Mouse (Mus musculus): Measurements from ENCODE around the gene Myh7.
"Not testable (repeated sequence)": the region's sequence is repeated elsewhere in the genome, so short reads cannot be mapped to it uniquely, and the experiment has no call there.

Myh7 gene

GRCm38 (mm10) chr14:55003878-55004855 lies 9.7 kb upstream of the Myh7 start:
- no peak for DNase-seq

DNA sequence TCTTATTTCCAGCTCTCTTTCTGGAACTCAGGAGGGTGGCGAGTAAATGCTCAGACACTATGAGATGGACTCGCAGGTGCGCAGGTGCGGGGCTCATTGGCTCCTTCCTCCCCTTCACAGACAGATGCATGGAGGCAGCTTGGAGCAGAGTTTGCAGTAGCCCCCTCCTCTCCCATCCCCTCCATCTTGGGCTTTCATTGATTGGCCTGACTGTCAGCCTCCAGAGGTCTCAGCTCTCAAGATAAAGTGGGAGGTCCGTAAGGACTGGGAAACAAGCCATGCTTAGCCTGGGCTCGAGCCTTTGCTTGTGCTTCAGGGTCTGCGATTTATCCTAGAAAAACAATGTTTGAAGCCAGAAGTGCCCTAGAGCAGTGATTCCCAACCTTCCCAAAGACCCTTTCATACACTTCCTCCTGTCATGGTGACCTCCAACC lies 8.3 kb upstream of the Myh7 start:
- DNase-seq = no peak

DNA sequence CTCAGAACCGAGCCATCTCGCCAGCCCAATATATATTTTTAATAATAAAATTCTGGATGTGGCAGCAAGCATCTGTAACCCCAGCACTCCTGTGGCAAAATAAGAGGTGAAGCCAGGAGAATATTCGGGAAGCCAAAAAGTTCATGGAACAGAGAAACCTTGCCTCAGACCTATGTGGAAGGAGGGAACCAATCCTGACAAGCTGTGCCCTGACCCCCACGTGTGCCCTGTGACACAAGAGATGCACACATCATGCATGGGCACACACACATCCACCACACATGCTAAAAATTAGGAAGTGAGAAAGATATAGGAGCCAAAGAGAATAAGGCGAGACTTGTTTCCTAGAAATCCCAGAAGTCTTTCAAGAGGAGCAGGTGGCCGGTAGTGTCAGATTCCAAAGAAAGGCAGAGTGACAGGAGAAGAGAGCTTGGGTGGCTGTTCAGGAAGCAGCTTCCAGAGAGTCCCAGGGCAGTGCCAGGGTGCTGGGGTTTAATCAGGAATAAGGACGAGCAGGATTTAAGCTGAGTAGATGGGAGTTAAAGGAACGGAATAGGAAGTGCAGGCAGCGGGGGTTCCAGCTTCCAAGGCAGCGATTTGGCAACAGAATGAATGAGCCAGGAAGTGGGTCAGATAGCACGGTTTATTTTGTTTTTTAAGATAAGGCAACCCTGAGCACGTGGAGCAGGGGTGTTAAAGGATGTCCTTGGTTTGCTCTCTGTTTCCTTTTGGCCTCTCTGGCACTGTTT lies 7.7 kb upstream of the Myh7 start:
- DNase-seq = no peak

DNA sequence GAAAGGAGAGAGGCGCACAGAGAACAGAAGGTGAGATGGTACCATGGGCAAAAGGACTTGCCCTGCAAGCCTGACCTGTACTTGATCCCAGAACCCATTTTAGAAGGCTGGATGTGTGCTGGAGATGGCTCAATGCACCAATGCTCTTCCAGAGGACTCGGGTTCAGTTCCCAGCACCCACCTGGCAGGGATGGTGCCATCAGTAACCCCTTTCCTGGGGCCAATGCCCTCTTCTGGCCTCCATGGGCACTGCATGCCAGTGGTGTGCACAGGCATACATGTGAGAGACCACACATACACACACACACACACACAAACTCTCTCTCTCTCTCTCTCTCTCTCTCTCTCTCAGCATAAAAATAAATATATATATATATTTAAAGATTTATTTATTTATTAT lies 7.0 kb upstream of the Myh7 start:
- DNase-seq = no peak

GRCm38 (mm10) chr14:55000814-55001213 lies 6.4 kb upstream of the Myh7 start:
- DNase-seq = no peak

GRCm38 (mm10) chr14:54999868-55000267 lies 5.4 kb upstream of the Myh7 start:
- not testable (repeated sequence) for DNase-seq

DNA sequence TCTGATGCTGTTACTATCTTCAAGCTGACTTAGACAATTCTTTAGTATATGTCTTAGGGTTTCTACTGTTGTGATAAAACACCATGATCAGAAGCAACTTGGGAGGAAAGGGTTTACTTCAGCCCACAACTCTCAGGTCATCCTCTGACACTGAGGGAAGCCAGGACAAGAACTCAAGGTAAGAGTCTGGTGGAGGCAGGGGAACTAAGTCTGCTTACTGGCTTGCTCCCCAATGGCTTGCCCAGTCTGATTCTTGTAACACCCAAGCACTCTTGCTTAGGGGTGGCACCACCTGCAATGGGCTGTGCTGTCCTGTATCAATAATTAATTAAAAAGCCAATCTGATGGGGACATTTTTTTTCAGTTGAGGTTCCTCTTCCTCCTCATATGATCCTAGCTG lies 4.3 kb upstream of the Myh7 start:
- DNase-seq = no peak

- no peak for DNase-seq
These were observed 2.9 kb upstream of the Myh7 start for GRCm38 (mm10) chr14:54997297-54997696.

DNA sequence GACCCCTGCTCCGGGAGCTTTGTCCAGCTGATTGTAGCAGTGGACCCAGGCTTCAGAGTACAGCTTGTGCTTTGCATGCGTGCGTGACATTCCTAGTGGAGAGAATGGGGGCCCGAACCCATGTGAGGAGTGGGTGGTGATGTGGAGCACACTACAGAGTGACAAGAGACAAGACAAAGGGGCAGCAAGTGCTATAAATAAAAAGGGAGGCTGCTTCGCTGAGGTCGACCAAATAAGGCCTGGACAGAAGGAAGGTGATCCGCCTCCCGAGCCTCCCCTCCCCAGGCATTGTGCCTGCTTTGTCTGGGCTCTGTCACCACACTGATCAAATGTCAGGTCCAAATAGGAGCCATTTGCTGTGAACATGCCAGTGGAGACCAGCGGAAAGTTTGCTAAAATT lies 2.4 kb upstream of the Myh7 start:
- no peak for DNase-seq

- no peak for DNase-seq
These were observed 1.2 kb upstream of the Myh7 start for GRCm38 (mm10) chr14:54995457-54996138.

GRCm38 (mm10) chr14:54994869-54995186 lies 402 bp upstream of the Myh7 start:
- no peak for DNase-seq

GRCm38 (mm10) chr14:54993636-54994035 lies 790 bp downstream of the Myh7 start:
- DNase-seq = no peak

DNA sequence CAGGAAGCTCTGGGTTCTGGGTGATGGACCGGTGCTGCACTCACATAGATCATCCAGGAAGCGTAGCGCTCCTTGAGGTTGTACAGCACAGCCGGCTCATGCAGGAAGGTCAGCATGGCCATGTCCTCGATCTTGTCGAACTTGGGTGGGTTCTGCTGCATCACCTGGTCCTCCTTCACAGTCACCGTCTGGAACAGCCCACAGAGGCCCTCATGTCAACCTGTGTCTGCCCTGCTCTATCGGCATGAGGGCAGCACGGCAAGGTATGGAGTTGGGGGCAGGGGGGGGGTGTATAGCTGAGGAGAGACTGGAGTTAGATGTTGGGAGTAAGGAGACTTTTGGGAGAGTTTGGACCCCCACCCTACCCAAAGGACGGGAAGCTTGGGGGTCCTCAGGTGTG lies 2.2 kb downstream of the Myh7 start:
- DNase-seq = no peak

DNA sequence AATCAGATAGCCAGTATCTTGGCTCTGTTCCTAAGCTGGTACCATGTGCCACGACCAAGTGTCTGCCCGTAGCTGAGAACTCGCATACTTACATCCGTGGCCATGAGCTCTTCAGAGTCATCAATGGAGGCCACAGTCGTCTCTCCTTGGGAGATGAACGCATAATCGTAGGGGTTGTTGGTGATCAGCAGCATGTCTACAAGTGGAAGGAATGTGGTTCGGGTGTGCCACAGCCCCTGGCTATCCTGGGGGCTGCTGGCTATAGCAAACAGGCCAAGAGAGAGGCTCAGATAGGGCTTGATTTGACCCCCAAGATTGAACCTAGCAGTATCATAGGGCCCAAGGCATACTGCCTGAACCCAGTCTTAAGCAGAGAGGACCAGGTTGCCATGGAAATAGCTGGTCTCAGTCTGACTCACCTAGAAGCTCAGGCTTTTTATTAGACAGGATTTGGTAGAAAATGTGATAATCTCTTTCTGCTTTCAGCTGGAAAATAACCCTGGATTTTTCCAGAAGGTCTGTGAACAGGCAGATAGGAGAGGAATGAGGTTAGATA lies 4.5 kb downstream of the Myh7 start:
- DNase-seq = no peak

DNA sequence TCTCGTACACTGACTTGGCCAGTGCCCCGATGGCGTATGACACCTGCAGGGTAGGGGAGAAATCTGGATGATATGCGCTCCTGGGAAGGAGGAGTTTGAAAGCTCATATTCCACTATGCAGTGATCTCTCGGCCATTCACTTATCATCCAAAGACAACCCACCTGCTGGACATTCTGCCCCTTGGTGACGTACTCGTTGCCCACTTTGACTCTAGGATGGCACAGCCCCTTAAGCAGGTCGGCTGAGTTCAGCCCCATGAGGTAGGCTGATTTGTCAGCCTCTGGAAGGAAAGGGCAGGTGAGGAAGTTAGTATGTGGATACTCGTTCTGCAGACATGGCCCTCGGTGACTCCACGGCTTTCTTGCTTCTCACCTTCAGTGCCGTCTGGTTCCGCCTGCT lies 5.5 kb downstream of the Myh7 start:
- DNase-seq = no peak

- DNase-seq = not testable (repeated sequence)
These were observed 6.0 kb downstream of the Myh7 start for GRCm38 (mm10) chr14:54988350-54988874.

DNA sequence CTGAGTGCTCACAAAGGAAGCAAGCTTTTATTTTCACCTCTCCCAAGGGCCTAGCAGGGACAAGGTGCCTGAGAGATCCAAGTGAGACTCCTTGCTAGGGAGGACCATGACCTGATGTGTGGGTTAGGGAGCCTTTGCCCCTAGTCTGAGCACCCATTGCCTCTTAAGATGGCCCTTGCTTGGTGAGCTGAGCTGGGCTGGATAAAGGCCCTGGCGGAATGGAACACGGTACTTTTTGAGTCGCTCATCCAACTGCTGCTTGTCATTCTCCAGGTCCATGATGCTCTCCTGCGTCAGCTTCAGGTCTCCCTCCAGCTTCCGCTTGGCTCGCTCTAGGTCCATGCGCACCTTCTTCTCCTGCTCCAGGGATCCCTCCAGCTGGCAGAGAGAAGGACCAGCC lies 12.5 kb downstream of the Myh7 start:
- DNase-seq = no peak

DNA sequence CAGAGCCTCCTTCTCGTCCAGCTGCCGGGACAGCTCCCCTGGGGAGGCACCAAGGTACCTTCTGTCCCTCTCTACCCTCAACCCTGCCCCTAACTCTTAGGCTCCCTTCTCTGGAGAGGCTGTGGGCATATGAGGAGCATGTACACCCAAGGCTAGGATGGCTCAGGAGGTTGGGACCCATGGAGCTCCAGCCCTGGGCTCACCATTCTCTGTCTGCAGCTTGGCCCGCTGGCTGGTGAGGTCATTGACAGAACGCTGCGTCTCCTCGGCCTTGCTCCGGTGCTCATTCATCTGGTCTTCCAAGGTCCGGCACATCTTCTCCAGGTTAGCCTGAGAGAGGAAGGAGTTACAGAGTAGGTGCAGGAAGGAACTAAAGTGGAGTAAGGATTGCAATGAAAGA lies 15.8 kb downstream of the Myh7 start:
- DNase-seq = no peak

DNA sequence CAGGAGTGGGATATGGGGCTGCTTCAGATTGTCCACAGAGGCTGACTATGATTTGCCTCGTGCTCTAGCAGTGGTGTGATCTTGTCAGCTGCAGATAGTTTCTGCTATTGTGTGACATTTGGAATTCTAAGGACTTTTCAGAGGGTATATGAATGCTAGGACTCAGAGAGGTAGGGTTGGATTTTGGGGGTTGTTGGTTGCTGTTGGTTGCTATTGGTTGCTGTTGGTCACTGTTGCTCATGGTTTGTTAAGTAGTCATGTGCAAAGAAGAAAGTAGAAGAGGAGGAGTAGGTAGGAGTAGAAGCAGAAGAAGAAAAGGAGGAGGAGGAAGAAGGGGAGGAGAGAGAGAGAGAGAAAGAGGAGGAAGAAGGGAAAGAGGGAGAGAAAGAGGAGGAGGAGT lies 17.8 kb downstream of the Myh7 start, which contains the start of gene Gm17428:
Gene Gm17428, plus strand, starts transcription at position 301 of the 400 bp plus-strand sequence.
- DNase-seq = no peak

GRCm38 (mm10) chr14:54974068-54974791 lies 20.2 kb downstream of the Myh7 start:
- no peak for DNase-seq

GRCm38 (mm10) chr14:54972786-54973185 lies 21.6 kb downstream of the Myh7 start:
- not testable (repeated sequence) for DNase-seq

DNA sequence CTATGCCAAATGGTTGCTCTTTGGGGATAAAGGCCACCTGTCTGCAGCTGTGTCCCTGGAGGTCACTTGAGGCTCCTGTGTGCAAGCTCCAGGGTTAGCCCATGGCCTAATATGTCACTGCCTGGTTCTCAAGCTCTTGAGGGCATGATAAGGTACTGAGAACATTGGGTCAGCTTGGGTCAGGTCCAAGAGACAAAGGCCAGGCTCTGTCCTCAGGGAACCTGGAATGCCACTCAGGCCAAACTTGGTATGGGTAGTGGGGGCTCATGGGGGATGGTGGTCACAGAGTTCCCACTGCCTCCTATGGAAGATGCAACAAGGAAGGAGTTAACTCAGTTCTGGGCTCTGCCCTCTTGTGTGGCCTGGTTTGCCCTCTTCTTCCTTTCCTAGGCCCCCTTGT lies 26.1 kb downstream of the Myh7 start:
- DNase-seq = no peak

All from kidney, adult 8-10 months (tissue).